Mouse (Mus musculus): ENCODE data around the gene Ttc30a2.
"Not testable (repeated sequence)": the region's sequence is repeated elsewhere in the genome, so short reads cannot be mapped to it uniquely, and the experiment has no call there.

The Ttc30a2 gene

DNA sequence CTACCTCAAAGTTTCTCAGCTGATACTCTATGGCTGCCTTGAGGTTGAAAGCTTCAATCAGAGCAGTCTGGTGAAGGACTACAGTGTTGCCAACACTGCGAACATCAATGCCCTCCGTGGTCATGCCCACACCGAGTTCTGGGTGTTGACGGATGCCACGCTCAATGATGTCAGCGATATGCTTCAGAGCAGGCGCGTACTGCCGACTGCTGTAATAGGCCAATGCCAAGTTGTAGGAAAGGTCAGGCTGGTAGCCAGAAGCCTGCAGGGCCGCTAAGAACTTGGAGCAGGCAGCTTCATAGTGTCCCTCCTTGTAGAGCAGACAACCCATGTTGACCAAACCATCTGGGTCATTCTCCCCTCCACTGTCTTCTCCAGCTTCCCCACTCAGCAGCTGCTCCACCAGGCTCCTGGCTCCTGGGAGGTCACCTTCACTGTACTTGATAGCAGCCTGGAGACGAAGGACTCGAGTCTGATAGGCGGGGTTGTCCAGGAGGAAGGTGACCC lies 3.0 kb upstream of the Ttc30a2 start:
- peak; percentile 93 for DNase-seq

DNA sequence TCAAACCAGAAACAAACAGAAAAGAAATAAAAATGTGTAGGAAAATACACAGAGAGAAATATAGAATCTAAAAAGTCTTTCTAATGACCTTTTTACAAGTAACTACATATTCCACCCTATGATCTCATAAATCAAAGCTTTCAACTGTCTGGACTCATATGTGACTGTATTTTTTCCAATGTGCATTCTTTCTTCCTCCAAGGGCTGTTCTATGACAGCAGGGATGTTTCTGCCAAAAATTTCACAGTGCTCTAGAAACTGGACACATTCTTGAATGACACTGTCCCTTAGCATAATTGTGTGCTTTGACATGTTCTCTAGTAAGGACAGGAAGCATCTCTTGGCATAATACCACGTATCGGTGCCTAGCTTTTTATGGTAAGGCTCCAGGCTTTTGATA lies 1.9 kb downstream of the Ttc30a2 start:
- DNase-seq: not testable (repeated sequence)

DNA sequence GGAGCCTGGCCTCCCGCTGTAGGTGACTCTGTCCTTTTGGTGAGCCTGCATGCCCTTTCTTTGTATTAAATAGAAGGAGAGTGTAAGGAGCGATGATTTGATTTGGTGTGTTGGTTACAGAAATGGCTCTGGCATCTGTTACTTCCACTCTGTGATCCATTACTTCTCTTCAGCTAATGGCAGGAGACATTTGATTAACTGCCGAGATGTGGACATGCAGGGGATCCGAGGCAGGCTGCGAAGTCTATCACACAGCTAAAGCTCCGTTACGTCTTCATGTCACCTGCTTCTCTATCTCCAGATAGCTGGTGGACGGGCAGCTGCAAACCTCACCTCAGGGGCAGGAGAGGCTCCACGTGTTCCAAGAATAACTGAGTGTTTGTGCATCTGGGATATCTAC lies 3.8 kb downstream of the Ttc30a2 start:
- DNase-seq: peak; percentile 73

DNA sequence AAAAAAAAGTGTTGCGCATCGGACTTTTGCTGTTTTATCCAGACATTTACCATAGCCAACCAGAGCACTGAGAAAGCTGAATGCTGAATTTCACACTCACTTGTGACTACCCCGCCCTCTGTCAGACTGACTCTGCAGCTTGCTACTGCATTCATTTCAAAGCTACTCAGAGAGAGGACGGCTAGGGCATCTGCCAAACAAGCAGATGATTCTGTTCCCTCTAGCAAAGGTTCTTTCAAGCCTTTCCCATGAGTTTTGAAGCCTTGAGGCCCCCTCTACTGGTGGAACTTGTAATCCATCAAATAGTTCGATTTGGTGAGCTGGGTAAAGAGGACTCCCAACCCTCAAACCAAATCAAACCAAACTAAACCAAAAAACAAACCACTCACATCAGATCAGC lies 13.0 kb downstream of the Ttc30a2 start:
- DNase-seq: peak; percentile 95

DNA sequence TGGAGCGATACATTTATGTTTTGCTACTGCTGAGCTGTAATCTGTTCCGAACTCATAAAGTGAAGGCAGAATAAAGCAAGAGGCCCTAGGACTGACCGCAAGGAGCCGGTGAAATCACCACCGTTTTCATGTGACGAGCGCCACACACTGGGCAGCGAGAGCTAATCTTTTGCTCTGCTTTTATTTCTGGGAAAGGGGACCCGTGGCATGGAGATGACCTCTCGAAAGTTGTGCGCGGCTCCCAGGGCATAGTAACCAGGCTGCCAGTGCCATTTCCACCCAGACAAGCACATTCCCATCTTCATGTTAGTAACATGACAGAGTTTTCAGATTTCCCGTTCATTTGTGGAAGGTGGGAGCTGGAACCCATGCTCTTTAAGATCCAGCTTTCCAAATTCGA lies 13.5 kb downstream of the Ttc30a2 start:
- DNase-seq: peak; percentile 96

DNA sequence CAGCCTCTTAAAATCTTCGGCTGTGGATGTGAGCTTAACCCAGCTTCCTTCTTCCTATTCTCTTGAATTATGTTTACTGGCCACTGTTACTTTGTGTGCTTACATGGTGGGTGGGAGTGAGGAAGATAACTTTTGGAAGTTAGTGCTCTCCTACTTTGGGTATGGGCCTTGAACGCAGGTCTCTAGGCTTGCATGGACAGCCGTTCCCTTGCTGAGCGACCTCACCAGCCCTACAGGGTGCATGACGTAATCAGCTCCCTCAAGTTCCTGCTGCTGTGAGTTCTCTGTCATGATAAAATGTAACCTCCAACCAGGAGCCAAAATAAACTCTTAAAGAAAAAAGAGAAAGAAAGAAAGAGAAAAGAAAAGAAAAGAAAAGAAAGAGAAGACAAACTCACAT lies 13.9 kb downstream of the Ttc30a2 start:
- DNase-seq: peak; percentile 84

DNA sequence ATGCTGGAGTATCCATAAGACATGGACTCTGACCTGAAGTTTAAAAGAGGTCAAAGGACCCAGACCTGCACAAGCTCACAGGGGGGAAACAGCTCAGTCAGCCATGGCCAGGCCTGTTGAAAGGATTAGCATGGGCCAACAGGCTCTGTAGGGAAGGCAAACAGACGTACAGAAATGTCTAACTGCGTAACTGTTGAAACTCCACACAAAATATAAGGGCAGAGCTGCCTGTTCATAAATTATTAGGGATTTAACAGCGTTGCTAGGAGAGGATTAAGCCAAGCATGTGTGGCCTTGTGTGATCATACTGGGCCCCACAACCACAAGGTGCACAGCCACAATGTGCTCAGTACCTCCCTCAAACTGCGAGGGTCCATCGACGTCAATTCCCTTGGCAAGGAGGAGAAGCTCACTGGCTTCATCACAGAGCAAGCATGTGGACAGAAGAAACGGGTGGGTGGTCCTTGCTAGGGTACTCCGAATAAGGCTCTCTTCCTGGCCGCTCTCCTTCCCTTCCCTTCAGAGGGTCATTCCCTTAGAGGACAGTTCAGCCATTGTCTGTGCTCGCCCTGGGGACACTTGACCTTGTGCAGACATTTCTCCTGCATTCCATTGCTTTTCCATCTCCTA lies 14.6 kb downstream of the Ttc30a2 start:
- DNase-seq: peak; percentile 76

DNA sequence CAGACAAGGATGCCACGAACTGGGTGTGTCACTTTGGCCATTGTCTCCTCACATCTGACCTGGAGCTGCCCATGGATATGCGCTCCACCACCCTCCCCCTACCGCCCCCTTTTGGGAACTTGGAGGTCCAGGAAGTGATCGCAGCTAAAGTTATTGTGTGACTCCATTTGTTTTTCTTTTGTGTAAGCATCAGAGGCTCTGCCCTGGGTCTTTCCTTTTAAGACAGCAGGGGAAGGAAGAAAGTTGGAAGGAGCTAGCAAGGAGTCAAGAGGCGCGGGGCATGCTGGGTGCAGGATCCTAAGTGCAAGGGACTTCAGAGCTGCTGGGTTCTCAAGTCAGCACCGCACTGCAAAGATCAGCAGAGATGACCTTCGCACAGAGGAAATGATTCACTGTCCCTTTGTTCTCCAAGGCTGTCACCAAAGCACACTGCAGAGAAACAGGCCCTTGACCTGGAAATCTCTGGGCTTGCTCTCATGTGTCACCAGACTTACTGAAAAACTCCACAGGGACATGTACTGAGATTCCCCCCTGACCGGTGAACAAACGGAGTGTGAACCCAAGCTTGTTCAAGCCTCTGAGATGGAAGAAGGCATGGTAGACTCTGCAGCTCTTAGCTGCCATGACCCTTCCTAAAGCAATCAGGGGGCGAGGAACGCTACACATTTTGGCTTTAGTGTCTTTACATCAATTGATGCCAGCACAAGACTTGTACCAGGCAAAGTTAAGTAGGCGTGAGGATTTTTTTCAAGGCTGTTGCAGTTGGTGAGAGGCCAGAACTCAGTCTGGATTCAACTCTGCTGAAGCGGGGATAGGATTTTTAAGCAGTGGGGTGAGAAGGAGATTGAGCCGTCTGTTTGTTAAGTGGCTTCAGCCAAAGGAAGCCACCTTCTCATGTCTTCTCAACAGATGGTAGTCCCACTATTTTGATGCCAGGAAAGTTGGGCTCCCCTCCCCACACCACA lies 17.3 kb downstream of the Ttc30a2 start:
- peak; percentile 95 for DNase-seq

DNA sequence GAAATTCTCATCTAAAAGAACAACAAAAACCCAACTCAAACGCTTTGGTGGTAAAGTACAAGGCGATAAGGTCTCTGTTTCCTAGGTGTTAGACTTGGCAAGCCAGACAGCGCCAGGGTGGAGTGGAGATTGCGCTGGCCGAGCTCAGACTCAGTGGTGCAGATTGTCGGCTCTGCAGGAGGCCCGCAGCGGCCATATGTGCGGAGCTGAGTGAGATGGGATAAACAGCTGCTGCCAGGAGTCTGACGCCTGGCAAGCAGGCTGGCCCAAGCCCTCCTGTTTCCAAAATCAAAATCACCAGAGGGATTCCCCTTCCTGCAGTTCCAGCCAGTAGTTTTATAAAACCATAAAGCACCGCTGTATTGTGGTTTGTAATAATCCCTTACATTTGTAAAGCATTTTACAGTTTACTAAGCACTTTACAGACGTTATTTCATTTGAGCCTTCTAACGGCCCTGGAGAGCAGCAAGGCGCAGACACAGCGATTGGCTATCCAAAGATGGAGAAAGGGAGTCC lies 18.1 kb downstream of the Ttc30a2 start:
- peak; percentile 89 for DNase-seq

DNA sequence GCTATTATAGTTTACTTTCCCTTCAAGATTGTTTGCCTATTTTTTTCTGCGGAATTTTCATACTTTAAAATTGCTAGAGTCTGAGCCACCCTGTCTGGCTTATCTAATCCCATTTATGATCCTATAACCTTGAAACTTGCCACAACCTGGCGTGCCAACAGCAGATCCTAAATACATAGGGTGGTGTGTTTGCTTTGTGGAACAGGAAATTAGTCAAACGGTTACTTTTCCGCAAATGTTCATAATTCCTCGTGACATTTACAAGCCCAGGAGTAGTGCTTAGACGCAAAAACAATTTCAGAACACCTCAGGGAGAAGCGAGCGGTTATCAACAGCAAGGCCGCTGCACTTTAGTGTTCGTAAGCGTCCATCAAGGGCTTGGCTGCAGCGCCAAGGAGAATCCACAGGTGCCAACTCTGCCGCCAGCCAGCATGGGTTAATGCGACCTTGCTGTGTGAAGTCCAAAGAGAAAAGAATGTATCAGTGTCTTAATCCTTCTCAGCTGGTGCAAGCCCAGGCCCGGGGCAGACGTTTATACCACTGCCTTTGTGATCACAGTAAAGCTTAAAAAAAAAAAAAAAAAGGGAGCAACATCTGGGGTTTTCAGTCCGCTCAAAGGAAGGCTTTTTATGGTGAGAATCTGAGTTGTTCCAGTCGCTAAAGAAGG lies 18.7 kb downstream of the Ttc30a2 start:
- peak; percentile 81 for DNase-seq

DNA sequence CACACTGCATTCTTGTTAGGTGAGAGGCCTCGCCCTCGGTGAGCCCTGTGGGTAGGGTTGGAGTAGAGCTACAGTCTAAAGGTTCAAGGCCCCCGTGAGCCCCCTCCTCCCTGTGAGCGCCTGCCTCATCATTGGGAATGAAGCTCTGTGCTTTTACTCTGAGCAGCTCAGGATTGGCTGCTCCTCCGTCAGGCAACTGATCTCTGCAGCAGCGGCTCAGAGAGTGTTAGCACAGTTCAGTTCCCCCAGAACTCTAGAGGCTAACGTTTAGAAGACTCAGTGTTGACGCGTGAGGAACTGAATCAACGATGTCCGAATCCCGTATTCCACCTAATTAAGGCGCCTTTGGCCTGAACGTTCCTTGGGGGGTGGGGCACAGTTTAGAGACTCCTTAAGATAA lies 22.3 kb downstream of the Ttc30a2 start:
- peak; percentile 73 for DNase-seq

DNA sequence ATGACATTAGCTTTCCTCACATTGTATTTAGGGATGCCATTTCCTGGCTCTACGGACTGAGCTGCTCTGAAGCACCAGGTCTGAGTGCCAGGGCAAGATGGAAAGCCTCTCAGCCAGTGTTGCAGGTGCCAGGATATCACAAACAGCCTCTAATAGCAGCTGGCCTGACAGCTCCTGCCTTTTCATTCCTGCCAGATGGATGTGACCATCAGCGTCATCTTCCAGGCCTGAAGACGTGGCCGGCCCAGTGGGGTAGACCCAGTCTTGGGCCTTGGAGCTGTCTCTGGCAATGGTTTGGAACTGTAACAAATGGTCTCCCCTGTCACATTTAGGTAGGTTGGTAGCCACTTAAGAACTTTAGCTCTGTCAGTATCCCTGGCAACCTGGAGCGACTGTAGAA lies 24.6 kb downstream of the Ttc30a2 start:
- DNase-seq: peak; percentile 80

DNA sequence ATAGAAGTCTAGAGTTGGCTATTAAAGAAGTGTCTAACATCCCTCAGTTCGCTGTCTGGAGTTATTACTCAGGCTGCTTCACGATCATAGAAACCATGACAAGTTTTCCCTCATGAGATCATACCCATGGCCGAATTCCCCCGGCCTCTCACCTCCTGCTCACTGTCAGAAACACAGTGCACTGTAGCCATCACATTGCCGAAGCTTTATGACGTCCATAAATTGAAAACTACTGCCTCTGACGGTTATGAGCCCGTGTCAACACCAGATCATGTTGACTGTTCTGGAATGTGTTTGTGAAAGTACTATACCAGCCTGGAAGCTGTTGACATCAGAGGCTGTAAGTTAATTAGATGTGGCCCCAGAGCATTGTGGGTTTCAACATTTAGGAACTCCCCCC lies 27.3 kb downstream of the Ttc30a2 start:
- peak; percentile 78 for DNase-seq

DNA sequence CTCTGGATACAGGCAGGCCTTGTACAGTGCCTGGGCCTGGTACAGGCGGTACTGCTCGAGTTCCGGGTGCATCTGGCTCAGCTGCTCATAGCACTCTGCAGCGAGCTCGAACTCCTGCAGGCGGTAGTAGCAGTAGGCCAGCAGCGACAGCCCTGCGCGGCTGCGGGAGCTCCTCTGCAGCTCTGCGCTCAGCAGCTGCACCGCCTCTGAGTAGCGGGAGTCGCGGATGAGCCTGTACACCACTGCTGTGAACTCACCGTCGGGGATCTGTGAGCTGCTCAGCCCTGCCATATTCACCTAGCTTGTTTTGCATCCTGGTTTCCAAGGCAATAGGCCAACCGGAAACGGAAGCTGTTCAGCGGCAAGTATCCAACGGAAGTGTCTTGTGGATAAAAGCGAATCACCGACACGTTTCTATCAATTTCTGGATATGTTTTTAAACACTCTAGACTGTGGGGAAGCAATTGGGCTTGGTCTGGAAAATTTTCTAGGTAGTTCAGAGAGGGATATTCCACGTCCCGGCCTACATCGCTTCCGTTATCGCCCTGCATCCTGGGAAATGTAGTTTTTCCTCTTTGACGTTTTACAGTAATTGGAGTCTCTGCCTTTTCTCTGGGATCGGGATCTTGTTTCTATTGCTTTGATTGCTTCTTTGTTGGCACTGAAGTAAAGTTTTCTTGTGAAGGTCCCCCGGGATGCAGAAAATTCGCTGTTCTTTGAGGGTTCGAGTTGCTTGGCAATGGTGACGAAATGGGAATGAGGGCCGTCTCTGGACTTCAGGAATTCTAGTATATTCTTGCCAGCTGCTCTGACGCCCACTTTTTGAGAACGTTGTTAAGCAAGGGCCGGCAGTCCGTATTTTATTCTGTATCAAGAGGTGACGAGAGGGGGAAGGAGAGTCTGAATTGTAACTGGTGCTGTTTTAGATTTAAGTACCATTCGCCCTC lies 39.6 kb downstream of the Ttc30a2 start, which contains the start of gene Ttc30b:
Gene Ttc30b (minus strand): TSS at position 469 of the 947 bp plus-strand sequence.
- DNase-seq: peak; percentile 97

DNA sequence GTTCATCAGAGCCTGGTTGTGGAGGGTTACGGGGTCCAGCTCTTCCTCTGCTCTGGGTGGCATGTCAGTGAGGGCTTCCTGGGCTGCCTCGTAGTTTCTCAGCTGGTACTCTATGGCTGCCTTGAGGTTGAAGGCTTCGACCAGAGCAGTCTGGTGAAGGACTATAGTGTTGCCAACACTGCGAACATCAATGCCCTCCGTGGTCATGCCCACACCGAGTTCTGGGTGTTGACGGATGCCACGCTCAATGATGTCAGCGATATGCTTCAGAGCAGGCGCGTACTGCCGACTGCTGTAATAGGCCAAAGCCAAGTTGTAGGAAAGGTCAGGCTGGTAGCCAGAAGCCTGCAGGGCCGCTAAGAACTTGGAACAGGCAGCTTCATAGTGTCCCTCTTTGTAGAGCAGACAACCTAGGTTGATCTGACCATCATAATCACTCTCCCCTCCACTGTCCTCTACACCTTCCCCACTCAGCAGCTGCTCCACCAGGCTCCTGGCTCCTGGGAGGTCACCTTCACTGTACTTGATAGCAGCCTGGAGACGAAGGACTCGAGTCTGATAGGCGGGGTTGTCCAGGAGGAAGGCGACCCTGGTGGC lies 40.4 kb downstream of the Ttc30a2 start:
- peak; percentile 94 for DNase-seq

DNA sequence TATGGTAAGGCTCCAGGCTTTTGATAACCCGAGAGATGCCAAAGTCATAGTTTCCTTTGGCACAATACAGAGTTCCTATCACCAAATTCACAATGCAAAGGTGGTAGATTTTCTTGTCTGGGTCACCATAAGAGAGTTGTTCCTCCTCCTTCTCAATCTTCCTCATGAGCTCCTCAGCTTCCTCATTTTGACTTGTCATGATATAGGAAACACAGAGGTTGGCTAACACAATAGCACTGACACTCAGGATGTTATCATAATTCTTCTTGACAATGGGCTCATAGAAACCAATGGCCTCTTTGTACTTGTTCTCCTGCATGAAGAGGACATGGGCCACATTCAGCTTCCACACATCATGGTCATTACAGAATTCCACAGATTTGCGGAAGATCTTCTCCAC lies 41.3 kb downstream of the Ttc30a2 start:
- not testable (repeated sequence) for DNase-seq

DNA sequence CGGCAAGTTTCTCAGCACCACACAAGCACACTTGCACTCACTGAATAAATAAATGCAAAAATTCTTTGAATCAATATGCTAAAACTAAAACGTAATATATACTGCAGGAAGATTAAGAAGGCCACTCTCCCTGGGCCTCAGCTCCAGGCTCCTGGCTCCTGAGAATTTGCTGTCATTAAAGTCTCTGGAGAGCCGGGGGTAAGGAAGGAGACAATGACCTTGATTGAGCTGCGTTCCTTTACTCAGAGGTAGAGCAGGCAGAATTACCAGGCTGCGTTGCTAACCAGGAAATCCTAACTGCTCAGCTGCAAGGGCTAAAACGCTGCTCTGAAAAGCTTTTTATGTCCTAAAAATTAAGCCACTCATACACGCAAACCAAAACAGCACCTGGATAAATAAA lies 44.4 kb downstream of the Ttc30a2 start:
- DNase-seq: no peak

DNA sequence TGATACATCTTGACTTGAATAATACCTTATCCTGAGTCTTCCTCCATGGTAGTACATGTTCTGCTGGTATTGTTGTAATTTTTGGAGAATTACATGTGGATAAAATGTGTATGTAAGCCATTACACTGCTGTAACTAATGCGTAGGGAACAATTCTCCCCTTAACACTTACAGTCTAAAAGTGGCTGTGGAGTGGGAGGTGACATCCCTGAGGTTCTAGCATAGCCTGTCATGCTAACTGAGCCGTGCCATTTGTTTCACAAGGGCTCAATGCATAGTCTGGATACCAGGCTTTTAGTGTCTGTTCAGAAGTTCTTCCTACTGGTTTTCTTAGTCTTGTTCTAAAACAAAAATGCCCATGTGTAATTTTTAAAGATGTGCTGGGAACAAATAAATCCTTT lies 47.0 kb downstream of the Ttc30a2 start:
- no peak for DNase-seq

DNA sequence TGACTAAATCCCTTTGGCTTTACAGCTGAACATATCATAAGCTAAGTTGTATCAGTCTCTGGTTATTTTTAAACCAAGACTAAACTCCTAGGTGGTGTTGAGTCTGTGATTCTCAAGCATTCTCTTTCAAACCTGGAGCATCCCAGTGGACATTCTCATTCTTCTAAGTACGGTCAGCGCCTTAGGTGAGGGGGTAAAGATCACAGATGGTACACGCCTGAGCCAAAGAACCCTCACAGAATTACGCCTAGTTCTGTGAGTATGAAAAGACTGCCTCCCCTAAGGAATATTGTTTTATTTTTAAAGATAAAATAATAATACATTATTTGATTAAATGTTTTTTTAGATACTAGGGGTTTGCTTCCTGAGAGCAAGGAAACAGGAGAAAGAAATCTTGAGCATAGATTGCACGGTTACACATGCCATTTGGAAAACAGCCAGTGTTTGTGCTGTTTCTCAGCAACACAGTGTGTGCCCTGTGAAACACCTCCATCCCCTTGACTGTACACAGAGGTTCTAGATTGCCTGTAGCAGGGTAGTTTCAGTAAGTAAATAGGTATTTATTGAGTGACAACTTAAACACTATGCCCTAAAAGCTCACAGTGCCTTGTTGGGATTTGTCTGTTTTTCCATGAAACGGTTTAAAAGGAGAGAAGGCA lies 48.1 kb downstream of the Ttc30a2 start:
- DNase-seq: peak; percentile 66

DNA sequence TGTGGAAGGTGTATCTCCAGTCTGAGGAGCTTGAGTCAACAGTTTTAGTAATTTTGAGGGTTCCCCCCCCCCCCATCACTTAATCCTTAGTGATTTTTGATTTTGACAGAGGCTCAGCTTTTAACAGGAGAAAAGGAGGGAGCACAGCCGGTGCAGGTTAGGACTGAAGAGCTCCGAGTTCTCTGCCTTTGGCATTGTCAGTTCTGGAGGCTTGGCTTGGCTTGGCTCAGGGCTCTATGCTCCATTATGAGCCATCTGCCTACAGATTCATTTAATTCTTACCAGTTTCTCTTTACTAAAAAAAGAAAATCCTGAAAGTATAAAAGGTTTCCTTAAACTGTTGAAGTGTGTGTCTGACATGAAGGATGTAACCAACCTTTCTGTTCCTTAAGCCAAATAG lies 48.8 kb downstream of the Ttc30a2 start:
- peak; percentile 43 for DNase-seq

DNA sequence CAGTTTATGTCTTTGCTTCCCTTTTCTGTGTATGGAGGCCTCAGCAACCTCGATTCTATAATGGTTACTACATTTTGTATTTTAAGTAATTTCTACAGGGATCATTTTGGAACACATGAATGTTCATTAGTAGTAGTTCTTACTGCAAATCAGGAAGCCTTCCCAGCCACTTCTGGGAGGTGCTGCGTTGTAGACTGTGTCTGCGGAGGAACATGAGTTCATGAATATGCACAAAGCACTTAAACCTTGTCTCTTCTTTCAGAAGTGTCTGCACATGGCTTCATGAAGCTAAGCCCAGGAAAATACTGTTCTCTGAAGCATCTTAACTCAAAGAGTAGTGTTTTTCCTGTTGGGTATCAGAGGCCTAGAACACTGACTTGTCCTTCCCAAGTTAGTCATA lies 50.0 kb downstream of the Ttc30a2 start:
- peak; percentile 56 for DNase-seq

Data from heart, adult 11 months (tissue).